Mouse (Mus musculus) neutrophil, adult 5-6 weeks (primary cell): ENCODE measurements at regions not wholly inside any gene's neighbourhood (a gene's known extent, or its start where the extent isn't known, plus 50 kb on each side); places are given as distances from the start of the nearest gene placed in this dataset.

ENCODE experiments used
- ATAC-seq: fragments of 151-379, 151-347 bp; 2 replicates; pipeline ENCODE4 v1.8.0; 2017; ENCODE audit warnings: mild to moderate bottlenecking, moderate TSS enrichment; ENCODE audit not compliant: insufficient number of reproducible peaks, poor library complexity, low FRiP score, severe bottlenecking; ENCODE audit errors: extremely low read depth

DNA sequence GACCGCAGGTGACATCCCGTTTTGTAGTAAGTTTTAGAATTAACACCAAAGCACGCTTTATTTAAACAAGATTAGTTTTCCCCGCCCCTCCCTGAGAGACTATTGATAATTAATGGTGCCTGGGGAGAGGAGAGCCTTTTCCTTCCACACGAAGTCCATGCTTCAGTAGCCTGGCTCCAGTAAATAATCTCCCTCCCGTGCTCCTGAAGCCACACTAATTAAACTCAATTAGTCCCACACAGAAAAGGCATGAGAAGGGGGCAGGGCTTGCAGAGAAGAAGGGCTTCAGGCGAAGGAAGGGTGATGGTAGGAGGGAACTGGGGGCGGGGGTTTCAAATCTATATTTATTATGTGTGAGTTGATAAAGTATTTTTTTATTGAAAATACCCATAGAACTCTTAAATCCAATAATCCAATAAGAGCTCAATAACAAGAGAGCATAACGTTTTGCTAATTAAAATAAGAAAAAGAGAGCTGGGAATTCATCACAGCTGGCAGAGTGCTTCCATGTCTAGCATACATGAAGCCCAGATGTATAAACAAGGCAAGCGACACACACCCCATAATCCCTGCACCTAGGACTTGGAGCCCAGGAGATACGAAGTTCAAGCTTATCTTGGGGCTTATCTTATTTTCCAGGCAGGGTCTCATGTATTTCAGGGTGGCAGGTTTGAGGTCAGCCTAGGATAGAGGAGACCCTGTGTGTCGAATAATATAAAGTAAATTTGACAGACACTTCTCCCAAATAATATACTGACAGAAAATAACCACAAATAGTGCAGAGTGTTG is 684.7 kb downstream of the Hs3st4 start:
- no peak for ATAC-seq

DNA sequence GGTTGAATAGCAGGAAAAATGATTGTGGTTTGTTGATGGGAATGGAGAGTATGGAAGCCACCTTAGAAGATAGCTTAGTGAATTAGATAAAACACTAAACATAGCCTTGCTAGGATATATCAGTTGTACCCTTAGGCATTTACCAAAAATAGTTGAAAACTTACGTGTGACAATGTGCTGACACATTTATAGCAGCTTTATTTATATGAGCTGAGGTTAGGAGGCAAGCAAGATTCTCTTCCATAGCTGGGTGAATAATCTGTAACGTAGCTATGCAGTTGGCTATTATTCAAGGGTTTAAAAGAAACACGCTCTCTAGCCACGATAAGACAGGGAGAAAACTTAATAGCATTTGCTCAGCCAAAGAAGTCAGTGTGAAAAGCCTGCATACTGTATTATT is 685.4 kb downstream of the Hs3st4 start:
- no peak for ATAC-seq

DNA sequence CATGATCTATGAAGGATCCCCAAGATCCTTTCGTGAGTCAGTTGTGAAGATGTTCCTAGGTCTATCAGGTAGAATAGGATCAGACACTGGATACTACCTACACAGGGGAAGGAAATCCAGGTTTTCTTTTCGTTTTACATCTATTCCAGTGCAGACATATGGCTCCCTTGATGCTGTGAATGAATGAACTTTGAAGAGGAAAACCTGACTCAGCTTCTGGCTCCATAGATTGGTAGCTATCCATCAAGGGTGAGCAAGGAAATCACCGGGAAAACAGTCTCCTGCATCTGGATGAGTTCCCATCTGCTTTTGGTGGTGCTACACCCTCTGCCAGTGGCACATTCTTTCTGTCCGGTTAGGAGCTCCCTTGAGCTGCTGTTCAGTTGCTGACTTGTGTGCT is 687.8 kb downstream of the Hs3st4 start:
- no peak for ATAC-seq

DNA sequence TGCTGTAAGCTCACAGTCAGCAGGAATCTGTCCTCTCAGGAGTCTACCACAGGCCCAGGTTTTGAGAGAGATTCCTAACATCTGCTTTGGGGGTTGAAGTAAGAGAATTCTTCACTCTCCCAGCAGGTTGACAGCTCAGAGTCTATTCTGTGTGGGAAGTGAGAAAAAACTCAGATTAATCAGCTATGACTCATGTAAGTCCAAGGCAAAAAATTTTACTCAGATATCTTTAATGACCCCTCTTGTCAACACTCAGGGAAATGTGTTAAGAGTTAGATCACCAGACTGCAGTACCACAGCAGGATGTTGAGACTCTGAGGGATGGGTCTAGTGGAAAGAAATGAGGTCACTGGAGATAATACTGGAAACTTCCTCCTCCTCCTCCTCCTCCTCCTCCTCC is 688.4 kb downstream of the Hs3st4 start:
- no peak for ATAC-seq

DNA sequence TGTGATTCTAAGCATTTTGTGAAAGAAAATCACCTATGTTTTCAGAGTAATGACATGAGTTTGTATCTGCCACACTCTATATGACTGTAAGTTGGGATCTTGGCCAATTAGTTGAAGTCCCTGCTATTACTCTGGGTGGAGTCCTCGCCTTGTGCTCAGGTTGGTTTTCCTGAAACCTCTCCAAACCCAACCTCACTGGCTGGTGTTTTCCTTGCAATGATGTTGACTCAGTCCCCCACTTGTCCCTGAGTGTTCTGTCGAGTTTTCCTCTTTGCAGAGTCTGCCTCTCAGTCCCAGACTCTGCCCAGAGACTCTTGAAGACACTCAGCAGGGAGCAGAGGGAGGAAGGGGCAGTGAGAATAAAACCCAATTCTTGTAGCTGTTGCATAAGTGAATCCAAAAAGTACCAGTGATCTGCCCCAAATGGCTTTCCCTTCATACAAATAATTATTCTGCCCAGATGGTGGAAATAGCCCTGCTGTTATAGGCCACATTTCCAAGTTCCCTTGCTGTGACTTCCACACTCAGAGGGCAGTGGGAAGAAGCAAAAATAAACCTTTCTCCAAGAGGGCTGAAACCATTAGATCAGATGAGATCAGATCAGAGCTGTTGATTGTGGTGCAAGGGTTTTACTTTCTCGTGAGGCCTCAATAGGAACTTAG is 694.3 kb downstream of the Hs3st4 start:
- ATAC-seq = no peak

DNA sequence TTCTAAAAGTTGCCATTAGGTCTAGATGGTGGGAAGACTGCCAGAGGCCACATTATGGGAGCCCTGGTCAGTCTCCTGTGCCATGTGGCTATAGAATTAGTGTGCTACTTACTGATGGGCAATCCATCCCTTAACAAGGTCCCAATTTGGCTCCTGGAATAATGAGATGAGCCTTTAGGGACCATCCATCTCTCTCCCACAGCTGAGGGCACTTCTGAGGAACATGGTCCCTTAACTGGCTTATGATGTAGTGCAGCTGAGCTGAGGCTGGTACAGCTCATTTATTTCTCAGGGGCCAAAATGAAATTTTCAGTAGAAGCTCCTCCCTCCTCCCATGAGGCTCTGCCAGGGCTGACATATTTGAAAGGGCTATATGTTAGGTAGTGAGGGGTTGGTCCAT is 697.9 kb downstream of the Hs3st4 start:
- ATAC-seq = no peak

DNA sequence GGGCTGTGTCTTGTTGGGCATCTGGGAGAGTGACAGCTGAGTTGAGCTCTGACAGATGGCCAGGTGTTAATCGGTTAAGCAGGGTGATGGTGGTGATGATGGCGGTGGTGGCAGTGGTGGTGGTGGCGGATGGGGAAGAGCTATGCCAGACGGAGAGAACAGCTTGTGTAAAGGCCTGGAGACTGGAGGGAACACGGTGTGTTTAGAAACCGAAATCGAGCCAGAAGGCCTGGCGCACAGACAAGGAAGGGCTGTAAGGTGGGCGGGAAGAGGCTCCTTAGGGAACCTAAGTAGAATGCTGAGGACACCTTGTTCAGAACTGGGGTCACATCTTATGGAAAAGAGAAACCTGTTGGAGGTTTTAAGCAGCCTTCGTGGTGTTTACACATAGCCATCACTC is 698.5 kb downstream of the Hs3st4 start:
- no peak for ATAC-seq

DNA sequence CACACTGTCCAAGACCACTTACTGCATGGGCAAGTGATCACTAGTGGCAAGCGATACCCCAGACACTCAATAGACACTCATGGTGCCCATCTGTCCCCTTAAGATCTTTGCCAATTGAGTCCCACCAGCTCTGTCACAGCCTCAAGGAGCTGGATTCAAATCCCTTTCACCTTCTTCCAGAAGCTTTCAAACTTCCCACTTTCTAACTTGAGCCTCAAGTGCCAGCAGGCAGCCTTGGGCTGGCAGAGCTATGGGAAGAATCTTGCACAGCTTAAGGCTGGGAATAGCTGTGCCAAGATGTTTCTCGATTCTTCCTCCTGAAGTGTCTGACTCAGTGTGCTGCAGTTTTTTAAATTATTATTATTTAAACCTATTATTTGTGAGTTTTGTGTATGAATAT is 699.2 kb downstream of the Hs3st4 start:
- no peak for ATAC-seq

DNA sequence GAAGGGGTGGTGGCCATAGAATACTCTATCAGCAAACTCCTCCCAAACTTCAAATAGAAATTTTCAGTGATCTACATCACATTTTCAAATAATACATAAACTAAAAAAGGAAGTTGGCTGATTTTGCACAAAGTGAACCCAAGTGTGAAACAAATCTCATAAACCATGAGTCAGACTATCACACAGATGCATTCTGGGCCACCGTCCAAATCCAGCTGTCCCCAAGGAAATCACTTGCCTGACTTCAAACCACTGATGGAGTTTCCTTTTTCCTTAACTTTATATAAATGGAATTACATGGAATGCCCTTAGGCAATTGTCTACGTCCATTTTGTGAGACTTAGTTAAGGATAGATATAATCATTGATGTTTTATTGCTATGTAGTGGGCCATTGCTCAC is 702.8 kb downstream of the Hs3st4 start:
- no peak for ATAC-seq

DNA sequence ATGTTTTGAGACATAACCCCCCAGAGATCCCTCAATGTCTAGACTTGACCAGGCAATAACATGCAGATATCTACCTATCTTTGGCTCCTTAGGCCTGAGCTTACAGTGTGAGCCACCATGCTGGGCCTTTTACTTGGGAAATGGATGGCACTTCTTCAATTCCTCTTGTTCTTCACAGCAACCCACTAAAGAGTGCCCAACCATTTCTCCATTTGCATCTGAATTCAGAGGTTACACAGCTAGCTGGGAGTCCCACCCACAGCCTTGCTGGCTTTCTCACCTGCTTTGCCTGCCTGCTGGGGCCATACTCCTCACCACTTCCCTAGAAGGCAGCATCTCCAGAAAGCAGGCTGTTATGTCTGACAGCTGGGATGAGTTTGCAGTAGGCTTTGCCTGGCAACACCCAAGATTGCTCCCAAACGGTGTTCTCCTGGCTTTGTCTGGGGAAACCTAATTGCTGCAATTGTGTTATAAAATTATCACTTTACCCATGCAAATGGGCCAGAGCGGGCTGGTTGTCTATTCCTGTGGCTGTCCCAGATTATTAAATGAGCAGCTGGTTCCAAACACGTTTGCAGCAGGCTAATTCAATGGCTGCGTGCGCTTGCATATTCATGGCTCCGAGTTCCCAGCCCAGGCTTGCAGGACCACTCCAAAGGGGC is 721.6 kb downstream of the Hs3st4 start:
- no peak for ATAC-seq

DNA sequence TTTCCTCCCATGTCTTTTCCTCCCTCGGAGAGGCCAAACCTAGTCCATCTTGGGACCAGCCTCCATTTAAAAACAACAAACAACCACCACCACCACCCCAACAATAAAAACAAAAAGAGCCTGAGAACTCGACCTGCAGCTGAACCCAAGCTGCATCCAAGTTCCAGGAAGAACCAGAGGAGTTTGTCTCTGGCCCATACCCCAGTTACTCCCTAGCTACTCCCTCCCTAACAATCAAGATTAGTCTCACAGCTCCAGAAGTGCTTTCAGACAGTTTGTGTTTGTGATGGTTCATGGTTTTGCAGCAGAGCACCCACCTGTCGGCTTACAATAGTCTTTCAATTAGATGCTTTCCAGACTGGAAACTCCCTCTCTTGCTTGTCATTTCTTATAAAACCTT is 724.5 kb downstream of the Hs3st4 start:
- ATAC-seq = no peak

DNA sequence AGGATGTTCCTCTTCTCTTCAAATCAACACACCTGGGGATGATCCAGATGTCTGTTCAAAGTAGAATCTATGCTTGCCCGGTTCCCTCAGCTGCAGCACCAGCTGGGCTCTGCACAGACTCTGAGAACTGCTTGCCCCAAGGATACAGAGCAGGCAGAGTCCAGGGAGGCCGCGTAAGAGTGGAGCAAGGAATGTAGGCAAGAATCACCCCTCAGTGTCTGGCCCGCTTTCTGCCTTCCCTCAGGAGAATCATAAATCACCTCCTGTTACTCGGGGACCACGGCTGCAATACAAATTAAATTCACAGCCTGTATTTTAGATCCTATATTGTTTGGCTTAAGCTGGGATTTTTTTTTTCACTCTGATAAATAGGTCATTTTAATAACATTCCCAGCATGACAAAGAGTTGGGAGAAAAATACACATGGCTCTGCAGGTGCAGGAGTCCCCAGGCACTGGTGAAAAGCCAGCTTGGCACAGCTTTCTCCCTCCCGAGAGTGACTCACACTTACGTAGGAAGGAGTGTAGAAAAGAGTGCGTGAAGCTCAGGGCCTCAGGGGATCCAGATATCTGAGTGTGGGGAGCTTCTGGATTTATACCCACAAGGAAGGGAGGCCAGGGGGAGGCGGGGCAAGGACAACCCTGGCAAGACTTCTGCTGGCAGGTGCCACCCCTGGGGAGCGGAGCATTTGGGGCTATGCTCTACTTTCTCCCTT is 726.3 kb downstream of the Hs3st4 start:
- no peak for ATAC-seq

DNA sequence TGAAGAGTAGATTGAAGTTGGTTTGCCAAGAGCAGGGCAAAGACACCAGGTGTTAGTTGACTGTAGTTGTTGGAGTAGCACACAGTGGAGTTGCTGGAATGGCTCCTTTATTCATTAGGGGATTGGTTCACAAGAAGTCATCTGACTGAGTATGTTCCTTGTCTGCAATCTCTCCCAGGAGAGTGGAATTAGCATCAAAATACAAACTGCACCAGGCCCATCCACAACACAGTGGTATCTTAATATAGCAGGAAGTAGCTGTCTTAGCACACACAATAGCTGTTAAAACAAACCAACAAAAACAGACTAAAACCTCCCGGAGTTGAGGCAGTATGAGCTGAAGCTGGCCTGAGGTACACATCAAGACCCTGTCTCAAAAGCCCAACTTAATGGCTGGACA is 723.5 kb upstream of the Kdm8 start:
- no peak for ATAC-seq

DNA sequence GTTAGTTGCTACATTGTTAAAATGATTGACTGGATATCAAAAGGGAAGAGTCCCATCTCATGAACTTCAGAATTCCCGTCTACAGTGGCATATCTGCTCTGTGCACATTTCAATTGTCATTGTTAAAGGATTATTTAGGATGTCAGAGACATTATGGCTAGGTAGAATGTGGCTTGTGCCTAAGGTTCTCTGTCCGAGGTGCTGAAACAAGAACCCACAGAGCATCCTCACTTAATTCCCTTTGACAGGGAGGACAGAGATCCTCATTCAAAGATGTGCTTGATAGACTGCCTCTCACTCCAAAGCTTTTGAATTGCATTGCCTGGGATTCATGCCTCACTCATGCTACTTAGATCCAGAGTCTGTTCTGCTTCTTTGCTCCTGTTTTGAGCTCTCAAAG is 702.4 kb upstream of the Kdm8 start:
- ATAC-seq = no peak

DNA sequence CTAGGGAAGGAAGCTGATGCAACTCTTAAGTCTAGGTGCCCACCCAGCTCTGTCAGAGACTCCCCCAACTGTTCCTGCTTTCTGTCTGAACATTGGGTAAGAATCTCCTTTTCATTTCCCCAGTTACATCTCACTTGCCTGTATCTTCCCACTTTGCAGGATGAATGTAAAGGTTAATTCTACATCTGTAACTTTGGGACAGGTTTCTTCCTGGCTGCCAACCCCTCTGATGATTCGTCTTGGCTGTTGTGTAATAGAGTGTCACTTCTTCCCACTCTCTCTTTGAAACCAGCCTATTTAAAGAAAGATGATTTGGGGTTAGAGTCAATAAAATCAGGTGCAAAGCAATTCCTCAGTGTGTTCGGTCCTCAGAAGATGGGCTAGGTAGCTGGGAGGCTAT is 698.2 kb upstream of the Kdm8 start:
- no peak for ATAC-seq

DNA sequence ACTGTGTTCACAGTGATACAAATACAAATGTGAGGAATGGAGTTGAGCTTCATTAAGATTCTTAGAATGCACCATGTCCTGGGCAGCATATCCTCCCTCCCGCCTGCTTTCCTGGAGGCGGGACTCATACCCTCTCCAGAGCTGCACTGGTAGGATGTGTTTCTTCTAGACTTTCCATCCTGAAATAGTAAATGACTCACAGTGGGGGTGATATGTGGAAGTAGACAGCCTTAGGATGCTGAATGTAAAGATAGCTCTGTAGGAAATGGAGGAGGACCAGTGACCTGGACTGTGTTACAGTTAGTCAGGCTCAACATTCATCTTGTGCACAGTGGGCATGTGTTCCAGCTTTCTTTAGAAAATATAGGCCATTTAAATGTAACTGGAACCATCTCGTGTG is 696.1 kb upstream of the Kdm8 start:
- no peak for ATAC-seq

DNA sequence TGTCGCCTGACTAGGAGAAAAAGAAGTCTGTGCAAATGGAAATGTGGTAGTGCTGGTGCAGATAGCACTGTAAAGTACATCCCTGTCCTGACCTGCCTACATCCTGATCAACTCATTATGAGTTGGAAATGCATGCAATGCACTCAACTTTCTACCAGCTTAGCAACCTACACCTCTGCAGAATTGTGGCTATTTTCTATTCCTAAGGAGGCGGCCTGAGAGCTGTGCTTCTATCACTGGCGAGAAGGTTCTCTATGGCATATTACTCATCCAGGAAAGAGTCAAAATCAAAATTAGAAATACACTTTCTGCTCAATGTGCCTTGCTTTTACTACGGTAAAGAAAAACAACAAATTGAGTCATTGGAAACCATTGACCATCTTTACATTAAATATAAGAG is 685.4 kb upstream of the Kdm8 start:
- ATAC-seq = no peak

DNA sequence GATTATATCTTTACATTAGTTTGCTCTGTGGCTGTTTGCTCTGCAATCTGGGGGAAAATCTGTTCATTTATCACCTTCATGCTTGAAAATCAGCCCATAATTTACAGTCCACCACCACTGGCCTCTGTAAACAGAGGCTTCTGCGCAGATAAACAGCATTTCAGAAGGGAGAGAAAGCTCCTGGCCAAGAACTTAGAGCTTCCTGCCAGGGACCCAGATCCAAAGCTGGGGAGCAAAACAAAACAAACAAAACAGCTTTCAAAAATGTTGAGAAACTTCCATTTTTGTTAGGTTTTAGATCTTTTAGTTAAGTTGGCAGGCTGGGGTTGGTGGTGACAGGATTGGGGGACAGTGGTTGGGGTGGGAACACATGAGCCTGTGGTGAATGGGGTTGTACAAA is 666.7 kb upstream of the Kdm8 start:
- ATAC-seq = no peak

DNA sequence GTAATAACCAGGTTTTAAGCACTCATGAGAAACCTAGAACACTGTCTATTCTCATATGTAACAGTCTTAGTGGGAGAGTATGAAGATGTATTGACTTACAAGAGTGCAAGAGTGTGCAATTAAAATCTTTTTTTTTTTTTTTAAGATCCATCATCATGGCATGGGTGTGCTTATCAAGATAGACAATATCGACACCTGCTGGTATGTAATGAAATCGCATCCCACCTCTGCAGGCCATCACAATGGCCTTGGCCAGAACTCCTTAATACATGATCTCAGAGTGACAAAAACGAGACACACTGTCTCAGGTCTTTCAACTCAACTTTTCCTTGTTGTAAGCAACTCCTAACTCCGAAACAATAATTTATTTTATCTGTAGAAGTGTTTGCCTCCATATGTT is 661.7 kb upstream of the Kdm8 start:
- no peak for ATAC-seq

DNA sequence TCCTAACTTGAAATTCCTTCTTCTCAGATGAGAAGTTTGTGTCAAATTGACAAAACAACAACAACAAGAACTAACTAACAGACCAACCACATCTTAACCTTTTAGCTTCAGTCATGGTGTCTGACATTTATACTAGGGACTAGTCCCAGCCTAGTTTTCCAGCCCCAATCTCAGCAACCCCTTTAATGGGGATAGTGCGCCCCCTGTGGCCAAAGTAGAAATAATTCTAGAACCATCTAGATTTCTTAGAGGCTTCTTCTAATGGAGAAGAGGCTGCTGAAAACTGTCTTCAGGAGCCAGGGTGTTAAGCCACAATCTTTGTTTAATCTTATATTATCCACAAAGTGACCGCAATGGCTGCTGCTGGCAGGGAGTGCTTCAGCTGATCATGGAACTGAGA is 659.5 kb upstream of the Kdm8 start:
- no peak for ATAC-seq
